Mouse (Mus musculus): ENCODE results near the gene Il18. TPM values are rescaled to one million over a fixed set of nuclear protein-coding genes. Genes with fewer than 3 reads are reported as not detected.

Il18 gene
- polyA plus RNA-seq, 1 experiment = 69.3 TPM

DNA sequence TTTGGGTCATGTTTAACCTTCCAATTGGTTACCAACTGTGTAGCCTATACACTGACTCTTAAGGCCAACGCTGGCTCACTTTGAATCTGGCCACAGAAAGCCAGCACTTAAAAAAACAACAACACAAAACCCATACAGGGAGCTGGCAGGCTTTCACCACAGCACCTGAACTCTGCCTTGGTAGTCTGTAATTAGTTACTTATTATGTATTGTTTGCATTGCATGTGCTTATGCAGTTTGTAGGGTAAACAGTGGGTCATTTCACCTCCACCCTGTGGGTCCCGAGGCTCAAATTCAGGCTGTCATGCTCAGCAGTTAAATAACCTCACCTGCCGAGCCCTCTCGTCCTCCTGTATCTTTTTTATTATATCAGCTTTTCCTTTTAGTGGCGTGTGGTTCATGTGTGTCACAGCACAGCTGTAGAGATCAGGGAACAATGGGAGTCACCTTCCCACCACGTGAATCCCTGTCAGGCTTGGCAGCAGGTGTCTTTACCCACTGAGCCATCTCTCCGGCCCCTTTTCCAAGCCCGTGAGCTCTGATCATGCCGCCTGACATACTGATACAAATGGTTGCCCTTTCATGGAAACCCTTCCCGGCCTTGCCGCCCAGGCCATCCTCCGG is 40.3 kb downstream of the Il18 start:
- no peak for TF ChIP-seq POLR2A (IDR thresholded peaks at IDR 0.05; ENCODE audit: extremely low read depth, insufficient read depth, low read length)
- TF ChIP-seq CTCF (IDR thresholded peaks at IDR 0.05; ENCODE audit: extremely low read depth, insufficient read depth, low read length) = no peak
- no peak overlapping the region for H3K27ac ChIP-seq (ENCODE audit: insufficient read depth, low read length)
- no peak overlapping the region for H3K4me3 ChIP-seq (ENCODE audit: insufficient read depth, low read length)
- no peaks in the 10 kb centered on the region for H3K4me1 ChIP-seq (ENCODE audit: control insufficient read depth, insufficient read depth, low read length)

DNA sequence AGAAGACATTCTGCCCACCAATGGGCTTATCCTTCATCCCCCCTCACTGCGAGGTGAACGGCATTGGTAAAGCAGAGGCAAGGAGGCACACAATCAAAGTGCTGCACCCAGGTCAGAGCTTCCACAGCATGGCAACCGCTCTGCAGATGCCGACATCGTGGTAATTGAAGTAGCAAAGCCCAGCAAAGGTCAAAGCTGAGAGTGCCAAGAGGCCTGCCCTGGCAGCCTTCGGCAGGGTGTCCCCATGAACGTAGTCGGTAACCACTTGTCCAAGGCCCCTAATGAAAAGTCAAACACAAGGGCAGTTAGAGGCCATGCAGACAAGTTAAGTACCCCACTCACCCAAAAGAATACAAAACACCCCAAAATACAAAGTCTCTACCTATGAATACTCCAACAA is 42.3 kb downstream of the Il18 start:
- H3K4me3 ChIP-seq (ENCODE audit: insufficient read depth, low read length) = no peak overlapping the region
- TF ChIP-seq CTCF (IDR thresholded peaks at IDR 0.05; ENCODE audit: extremely low read depth, insufficient read depth, low read length) (no peak), POLR2A (IDR thresholded peaks at IDR 0.05; ENCODE audit: extremely low read depth, insufficient read depth, low read length) (no peak)
- peaks cover under 1% of the 10 kb centered on the region for H3K4me1 ChIP-seq (ENCODE audit: control insufficient read depth, insufficient read depth, low read length)
- no peak overlapping the region for H3K27ac ChIP-seq (ENCODE audit: insufficient read depth, low read length)

DNA sequence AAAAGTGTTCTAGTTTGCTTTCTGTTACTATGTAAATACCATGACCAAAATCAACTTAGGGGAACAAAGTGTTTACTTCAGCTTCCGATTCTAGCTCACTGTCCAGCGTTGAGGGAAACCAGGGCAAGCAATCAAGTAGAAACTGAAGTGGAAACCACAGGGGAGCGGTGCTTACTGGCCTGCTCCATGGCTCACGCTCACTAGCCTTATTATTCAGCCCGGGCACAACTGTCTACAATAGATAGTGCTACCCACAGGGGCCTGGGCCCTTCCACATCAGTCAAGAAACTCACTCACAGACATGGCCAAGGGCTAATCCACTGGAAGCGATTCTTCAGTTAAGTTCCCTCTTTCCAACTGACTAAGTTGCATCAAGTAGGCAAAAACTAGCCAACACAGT is 46.9 kb downstream of the Il18 start:
- Histone ChIP-seq H3K4me3 (ENCODE audit: insufficient read depth, low read length) (no peak overlapping the region), H3K4me1 (ENCODE audit: control insufficient read depth, insufficient read depth, low read length) (peaks cover 9% of the 10 kb centered on the region), H3K27ac (ENCODE audit: insufficient read depth, low read length) (no peak overlapping the region)
- TF ChIP-seq CTCF (IDR thresholded peaks at IDR 0.05; ENCODE audit: extremely low read depth, insufficient read depth, low read length) = no peak
- no peak for TF ChIP-seq POLR2A (IDR thresholded peaks at IDR 0.05; ENCODE audit: extremely low read depth, insufficient read depth, low read length)

DNA sequence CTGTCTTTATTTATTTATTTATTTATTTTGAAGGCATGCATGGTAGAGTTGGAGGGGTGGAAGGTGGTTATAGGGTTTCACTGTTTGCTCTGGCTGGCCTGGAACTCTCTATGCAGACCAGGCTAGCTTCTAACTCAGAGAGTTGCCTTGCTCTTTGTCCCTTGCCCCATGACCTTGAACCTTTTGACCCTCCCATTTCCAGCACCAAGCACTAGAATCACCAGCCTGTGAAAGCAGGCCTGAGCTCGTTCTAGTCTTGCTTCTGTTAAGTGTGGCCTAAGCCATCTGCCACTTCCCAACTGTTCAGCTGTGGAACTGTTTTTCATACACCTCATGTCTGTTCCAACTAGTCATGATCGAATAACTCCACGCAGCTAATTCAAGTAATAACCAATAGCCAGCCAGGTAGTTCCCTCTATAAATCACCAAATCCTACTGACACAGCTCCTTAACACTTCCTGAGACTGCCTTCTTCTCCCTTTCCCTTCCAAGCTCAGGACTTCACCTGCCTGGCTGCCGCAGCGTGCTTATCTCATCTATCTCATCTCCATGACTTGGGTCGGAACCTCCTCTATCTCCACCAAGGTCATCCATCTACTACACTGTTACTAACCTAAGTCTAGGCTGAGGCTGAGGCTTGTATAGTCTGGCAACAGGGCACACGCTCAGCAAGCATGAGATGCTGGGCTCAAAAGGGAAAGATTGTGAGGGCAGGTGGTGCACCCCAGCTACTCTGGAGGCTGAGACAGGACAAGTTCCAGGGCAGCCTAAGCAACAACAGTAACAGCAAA is 47.6 kb downstream of the Il18 start:
- H3K27ac ChIP-seq (ENCODE audit: insufficient read depth, low read length) = no peak overlapping the region
- TF ChIP-seq POLR2A (IDR thresholded peaks at IDR 0.05; ENCODE audit: extremely low read depth, insufficient read depth, low read length) (no peak), CTCF (IDR thresholded peaks at IDR 0.05; ENCODE audit: extremely low read depth, insufficient read depth, low read length) (no peak)
- H3K4me3 ChIP-seq (ENCODE audit: insufficient read depth, low read length) = peak overlapping the region; percentile 78

DNA sequence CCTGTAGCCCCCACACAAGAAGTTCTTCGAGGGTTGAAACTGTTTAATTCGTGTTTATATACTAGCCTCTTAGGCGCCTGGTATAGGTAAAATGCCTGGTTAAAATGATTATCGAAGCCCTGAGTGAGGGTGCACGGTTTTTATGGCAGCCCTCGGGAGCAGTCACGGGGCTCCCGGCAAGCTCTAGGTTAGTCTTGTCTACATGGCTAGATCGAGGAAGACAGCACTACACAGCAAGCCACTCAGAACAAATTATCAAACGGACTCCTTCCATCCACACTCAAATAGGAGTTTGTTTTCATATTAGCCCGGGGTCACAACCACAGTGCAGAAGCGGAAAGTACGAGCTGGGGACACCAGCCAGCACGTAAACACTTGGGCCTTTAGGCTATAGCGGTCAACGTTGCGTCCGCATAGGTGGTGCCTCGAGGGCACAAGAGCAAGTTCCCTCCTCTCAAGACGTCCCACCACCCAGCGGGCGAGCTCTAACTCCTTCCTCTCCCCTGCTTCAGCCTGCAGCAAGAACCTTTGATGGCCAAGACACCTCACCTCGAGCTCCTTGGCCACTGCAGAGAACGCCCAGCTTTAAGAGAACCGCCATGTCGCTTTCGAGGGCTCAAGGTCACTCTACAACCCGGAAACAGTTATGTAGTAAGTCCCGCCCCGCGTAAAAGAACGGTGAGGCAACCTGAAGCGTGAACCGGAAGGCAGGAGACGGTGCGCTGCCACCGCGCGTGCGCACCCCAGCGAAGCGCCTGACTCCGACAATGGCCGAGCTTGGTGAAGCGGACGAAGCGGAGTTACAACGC is 48.8 kb downstream of the Il18 start, which contains the start of the genes Sdhd and Timm8b:
Sdhd (minus strand) TSS at position 624 of the 809 bp plus-strand sequence.
Timm8b (plus strand) TSS at position 722 of the 809 bp plus-strand sequence.
- TF ChIP-seq CTCF (IDR thresholded peaks at IDR 0.05; ENCODE audit: extremely low read depth, insufficient read depth, low read length) (no peak), POLR2A (IDR thresholded peaks at IDR 0.05; ENCODE audit: extremely low read depth, insufficient read depth, low read length) (peak; percentile 92)
- Histone ChIP-seq H3K4me3 (ENCODE audit: insufficient read depth, low read length) (peak within 1 kb of the TSS; percentile 78), H3K27ac (ENCODE audit: insufficient read depth, low read length) (peak within 1 kb of the TSS; percentile 41), H3K4me1 (ENCODE audit: control insufficient read depth, insufficient read depth, low read length) (peaks cover 9% of the 10 kb centered on the region)

More for the DNA sequence above, 47.6 kb downstream of the Il18 start:
- peaks cover 9% of the 10 kb centered on the region for H3K4me1 ChIP-seq (ENCODE audit: control insufficient read depth, insufficient read depth, low read length)

DNA sequence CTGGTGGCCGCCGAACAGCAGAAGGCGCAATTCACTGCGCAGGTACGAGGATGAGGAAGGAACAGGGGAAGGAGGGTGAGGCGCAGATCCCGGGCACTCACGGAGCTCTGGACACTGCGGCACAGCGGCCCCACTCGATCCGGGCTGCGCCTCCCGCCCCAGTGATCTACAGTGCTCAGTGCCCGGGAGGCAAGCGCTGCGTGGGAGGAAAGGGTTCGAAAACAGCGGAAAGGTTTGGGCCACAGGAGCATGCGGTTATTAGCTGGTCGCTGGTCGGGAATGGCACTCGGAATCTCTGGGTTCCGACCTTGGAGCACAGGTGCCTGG is 49.3 kb downstream of the Il18 start:
- H3K4me1 ChIP-seq (ENCODE audit: control insufficient read depth, insufficient read depth, low read length) = peaks cover 9% of the 10 kb centered on the region
- H3K27ac ChIP-seq (ENCODE audit: insufficient read depth, low read length) = peak overlapping the region; percentile 40
- H3K4me3 ChIP-seq (ENCODE audit: insufficient read depth, low read length) = peak overlapping the region; percentile 78
- TF ChIP-seq CTCF (IDR thresholded peaks at IDR 0.05; ENCODE audit: extremely low read depth, insufficient read depth, low read length) (no peak), POLR2A (IDR thresholded peaks at IDR 0.05; ENCODE audit: extremely low read depth, insufficient read depth, low read length) (no peak)

DNA sequence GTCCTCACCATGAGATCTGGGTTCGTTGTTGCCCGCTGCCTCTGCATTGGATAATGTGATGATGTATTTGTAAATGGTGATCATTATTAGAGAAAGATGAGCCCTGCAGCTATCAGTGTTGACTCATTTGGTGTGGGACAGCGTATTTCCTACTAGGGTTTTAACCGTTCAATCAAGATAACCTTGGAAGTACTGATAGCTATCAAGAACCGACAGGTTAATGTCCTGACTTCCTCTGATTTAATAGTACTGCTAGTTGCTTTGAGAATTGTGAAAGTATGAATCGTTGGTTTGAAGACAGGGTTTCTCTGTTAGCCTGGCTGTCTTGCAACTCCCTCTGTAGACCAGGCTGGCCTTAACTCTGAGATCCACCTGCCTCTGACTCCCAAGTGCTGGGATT is 49.7 kb downstream of the Il18 start:
- TF ChIP-seq CTCF (IDR thresholded peaks at IDR 0.05; ENCODE audit: extremely low read depth, insufficient read depth, low read length) = no peak
- Histone ChIP-seq H3K4me3 (ENCODE audit: insufficient read depth, low read length) (peak overlapping the region; percentile 78), H3K4me1 (ENCODE audit: control insufficient read depth, insufficient read depth, low read length) (peaks cover 9% of the 10 kb centered on the region), H3K27ac (ENCODE audit: insufficient read depth, low read length) (peak overlapping the region; percentile 40; the same call in 1 of the 2 replicates)

DNA sequence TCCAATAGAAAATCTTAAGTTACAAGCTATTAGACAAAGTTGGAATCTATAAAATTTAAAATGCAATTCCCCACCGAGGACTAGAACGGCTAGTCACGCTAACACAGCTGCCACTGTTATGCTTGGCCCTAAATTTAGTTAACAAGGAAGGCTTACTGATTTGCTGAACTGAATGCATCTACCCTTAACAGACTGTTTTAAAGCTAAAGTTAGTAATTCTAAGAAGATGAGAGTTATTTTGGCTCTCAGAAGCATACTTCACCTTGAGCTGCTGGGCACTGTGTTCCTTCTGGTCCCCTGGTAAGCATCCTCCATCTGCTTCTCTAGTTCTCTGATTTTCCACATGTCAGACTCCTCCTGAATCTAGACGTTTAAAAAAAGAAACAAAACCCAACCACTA is 57.5 kb downstream of the Il18 start:
- Histone ChIP-seq H3K4me3 (ENCODE audit: insufficient read depth, low read length) (no peak overlapping the region), H3K27ac (ENCODE audit: insufficient read depth, low read length) (peak overlapping the region; percentile 88; the same call in 1 of the 2 replicates), H3K4me1 (ENCODE audit: control insufficient read depth, insufficient read depth, low read length) (no peaks in the 10 kb centered on the region; the same call in 1 of the 2 replicates)
- TF ChIP-seq CTCF (IDR thresholded peaks at IDR 0.05; ENCODE audit: extremely low read depth, insufficient read depth, low read length) (no peak), POLR2A (IDR thresholded peaks at IDR 0.05; ENCODE audit: extremely low read depth, insufficient read depth, low read length) (no peak)

DNA sequence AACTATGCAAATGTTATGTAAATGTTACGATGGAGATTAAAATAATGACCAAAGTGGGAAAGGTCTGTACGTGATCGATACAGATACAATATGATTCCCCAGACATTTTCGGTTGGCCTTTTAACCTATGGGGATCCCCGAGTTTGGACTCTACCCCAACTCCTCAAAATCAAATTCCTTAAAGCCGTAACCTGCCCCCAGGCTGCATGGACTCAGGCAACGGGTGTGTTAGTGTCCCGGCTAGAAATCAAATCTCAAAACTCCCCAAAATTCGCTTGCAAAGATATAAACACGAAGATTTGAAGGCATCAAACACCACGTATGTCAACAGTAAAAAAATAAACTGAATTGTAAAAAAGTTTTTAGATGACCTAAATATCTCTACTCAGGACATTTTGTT is 61.5 kb downstream of the Il18 start:
- H3K4me3 ChIP-seq (ENCODE audit: insufficient read depth, low read length) = peak overlapping the region; percentile 100
- TF ChIP-seq POLR2A (IDR thresholded peaks at IDR 0.05; ENCODE audit: extremely low read depth, insufficient read depth, low read length) (no peak), CTCF (IDR thresholded peaks at IDR 0.05; ENCODE audit: extremely low read depth, insufficient read depth, low read length) (no peak)
- H3K4me1 ChIP-seq (ENCODE audit: control insufficient read depth, insufficient read depth, low read length) = no peaks in the 10 kb centered on the region; the same call in 1 of the 2 replicates
- H3K27ac ChIP-seq (ENCODE audit: insufficient read depth, low read length) = peak overlapping the region; percentile 84; the same call in 1 of the 2 replicates

Data from cortical plate, adult 2 months (tissue).